Mouse (Mus musculus): ENCODE measurements around the gene Celf6. TPM values are rescaled to one million over a fixed set of nuclear protein-coding genes. Genes with fewer than 3 reads are reported as not detected.

Celf6 gene
- polyA plus RNA-seq, 1 experiment from 2014 or later: 16.5 TPM

DNA sequence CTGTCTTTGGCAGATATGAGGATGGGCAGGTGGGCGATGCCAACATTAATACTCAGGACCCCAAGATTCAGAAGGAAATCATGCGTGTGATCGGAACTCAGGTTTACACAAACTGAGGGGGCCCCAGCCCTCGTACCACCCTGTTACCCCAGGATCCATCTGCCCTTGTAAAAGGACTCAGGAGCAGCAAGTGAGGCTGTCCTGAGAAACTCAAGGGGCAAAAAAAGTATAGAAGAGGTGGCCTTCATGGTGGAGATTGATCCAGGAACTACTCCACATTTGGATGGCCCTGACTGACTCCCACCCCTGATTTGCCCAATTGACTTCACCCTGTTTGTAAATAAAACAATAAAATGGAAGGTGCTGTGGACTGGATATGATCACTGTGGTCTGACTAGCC lies 72.2 kb downstream of the Celf6 start:
- ATAC-seq (ENCODE audit: low FRiP score, low read depth): no peak
- WGBS: 98% methylated on average over 4 of the region's 4 CpGs
- Histone ChIP-seq H3K4me3 (no peak overlapping the region), H3K27me3 (replicated peaks) (no peaks in the 10 kb centered on the region), H3K36me3 (peaks cover 43% of the 10 kb centered on the region), H3K9ac (no peak overlapping the region), H3K4me1 (no peaks in the 10 kb centered on the region), H3K4me2 (replicated peaks) (no peak overlapping the region), H3K9me3 (no peaks in the 10 kb centered on the region), H3K27ac (no peak overlapping the region)

- no peak overlapping the region for H3K4me3 ChIP-seq
- peaks cover 33% of the 10 kb centered on the region for H3K36me3 ChIP-seq
- H3K27me3 ChIP-seq (replicated peaks): no peaks in the 10 kb centered on the region
- H3K9me3 ChIP-seq: no peaks in the 10 kb centered on the region
- no peak overlapping the region for H3K27ac ChIP-seq
- 33% methylated on average over 3 of the region's 3 CpGs for WGBS
- ATAC-seq (ENCODE audit: low FRiP score, low read depth): no peak
- peaks cover 6% of the 10 kb centered on the region; the same call in 1 of the 2 replicates for H3K4me1 ChIP-seq
- no peak overlapping the region for H3K9ac ChIP-seq
- no peak overlapping the region for H3K4me2 ChIP-seq (replicated peaks)
These were observed 75.7 kb downstream of the Celf6 start for GRCm38 (mm10) chr9:59653371-59653770.

GRCm38 (mm10) chr9:59654450-59654983 lies 76.8 kb downstream of the Celf6 start:
- Histone ChIP-seq H3K4me1 (peaks cover 15% of the 10 kb centered on the region), H3K27ac (no peak overlapping the region), H3K4me2 (replicated peaks) (no peak overlapping the region), H3K9me3 (no peaks in the 10 kb centered on the region), H3K4me3 (no peak overlapping the region), H3K27me3 (replicated peaks) (no peaks in the 10 kb centered on the region), H3K36me3 (peaks cover 21% of the 10 kb centered on the region), H3K9ac (no peak overlapping the region)
- no peak for ATAC-seq (ENCODE audit: low FRiP score, low read depth)
- WGBS: 95% methylated on average over 2 of the region's 2 CpGs

DNA sequence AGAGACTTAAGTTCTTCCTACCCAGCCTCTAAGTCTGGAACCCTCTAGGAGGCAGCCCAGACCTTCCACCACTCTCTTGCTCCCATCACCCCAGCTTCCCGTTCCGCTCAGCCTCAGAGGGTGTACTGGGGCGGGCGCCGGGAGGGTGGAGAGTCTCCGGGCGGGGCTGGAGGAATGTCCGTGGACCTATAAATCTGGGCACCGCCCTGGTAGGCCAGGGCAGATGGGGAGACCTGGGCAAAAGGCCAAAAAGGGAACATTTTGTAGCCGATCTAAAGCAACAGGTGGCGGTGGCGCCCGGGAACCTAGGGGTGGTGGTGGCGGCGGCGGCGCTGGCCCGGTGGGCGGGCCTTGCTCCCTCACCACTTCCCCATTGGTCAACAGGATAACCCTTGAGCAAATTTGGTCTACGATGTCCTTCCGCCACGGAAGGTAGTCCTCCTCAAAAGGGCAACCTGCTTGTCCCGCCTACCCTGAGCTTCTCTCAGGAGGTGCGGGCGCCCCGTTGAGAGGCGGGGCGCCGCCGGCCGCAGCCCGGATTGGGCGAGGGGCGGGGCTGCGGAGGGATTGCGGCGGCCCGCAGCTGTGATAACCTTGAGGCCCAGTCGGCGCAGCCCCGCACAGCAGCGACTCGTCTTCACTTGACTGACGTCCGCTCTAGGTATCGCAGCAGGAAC lies 78.4 kb downstream of the Celf6 start, which contains the start of gene Pkm:
Gene Pkm (plus strand): TSS at position 411 of the 677 bp plus-strand sequence.
- peak; percentile 91 for ATAC-seq (ENCODE audit: low FRiP score, low read depth)
- Histone ChIP-seq H3K36me3 (peaks cover 15% of the 10 kb centered on the region), H3K27ac (peak within 1 kb of the TSS; percentile 76), H3K4me1 (peaks cover 31% of the 10 kb centered on the region), H3K27me3 (replicated peaks) (no peaks in the 10 kb centered on the region), H3K9ac (peak within 1 kb of the TSS; percentile 72), H3K9me3 (no peaks in the 10 kb centered on the region), H3K4me3 (peak within 1 kb of the TSS; percentile 67), H3K4me2 (replicated peaks) (peak within 1 kb of the TSS; percentile 80)
- under 1% methylated on average over 46 of the region's 46 CpGs for WGBS

Other genes with a start within 250 kb of the Celf6 start
- gene Bbs4, start 224.4 kb upstream of the Celf6 start, polyA plus RNA-seq (2016; fragmentation: Nextera tagmentation; extraction: Ambion mirVana): 19.9 and 26.8 TPM in 2 replicates
- gene Arih1, start 91.3 kb upstream of the Celf6 start, polyA plus RNA-seq (2016; fragmentation: Nextera tagmentation; extraction: Ambion mirVana): 27.1 and 32.6 TPM in 2 replicates
- gene Hexa, start 38.4 kb upstream of the Celf6 start, polyA plus RNA-seq (2016; fragmentation: Nextera tagmentation; extraction: Ambion mirVana): 49.0 and 53.0 TPM in 2 replicates
- 0.18 TPM in 1 of 2 replicates, not detected in the other for gene Tmem202, start 38.1 kb upstream of the Celf6 start, polyA plus RNA-seq (2016; fragmentation: Nextera tagmentation; extraction: Ambion mirVana)
- gene Parp6, start 39.4 kb downstream of the Celf6 start, polyA plus RNA-seq (2016; fragmentation: Nextera tagmentation; extraction: Ambion mirVana): 140 and 153 TPM in 2 replicates
- 1,532 and 1,641 TPM in 2 replicates for gene Pkm, start 78.5 kb downstream of the Celf6 start, polyA plus RNA-seq (2016; fragmentation: Nextera tagmentation; extraction: Ambion mirVana)
- gene Gramd2, start 102.2 kb downstream of the Celf6 start, polyA plus RNA-seq (2016; fragmentation: Nextera tagmentation; extraction: Ambion mirVana): 0.56 and 0.73 TPM in 2 replicates
- gene Senp8, start 172.8 kb downstream of the Celf6 start, polyA plus RNA-seq (2016; fragmentation: Nextera tagmentation; extraction: Ambion mirVana): 16.5 and 17.7 TPM in 2 replicates
- 20.8 and 21.6 TPM in 2 replicates for gene Myo9a, start 173.0 kb downstream of the Celf6 start, polyA plus RNA-seq (2016; fragmentation: Nextera tagmentation; extraction: Ambion mirVana)